15 mouse cellular contexts compared by ENCODE assay signal in the genomic region with DNA sequence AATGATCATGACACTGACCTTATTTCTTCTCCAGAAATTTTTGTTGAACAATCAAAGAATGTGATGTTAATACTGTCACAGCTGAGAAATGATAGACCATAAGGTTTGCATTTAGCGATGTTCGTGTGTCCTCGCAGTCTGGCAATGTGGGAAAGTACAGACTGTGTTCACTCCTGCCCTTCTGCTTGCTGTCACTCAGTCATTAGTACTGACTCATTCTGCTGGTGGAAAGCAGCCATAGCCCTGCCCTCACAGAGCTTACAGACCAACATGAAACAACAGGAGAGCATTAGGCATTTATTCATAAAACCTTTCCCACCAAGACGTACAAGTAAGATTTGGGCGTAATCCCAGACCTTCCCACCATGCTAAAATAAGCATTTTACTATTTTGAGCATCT. TPM values are rescaled to one million over a fixed set of nuclear protein-coding genes. Genes with fewer than 3 reads are reported as not detected.
DNase-seq lines count a peak whose midpoint lies in the region; ATAC-seq lines count a peak whose summit lies in the region.
"Had no signal": no experiment of that assay in that cellular context is flagged by ENCODE, and none has a peak within 500 bp of the region (broad histone marks: within the 10 kb centered on the region; RNA-seq: fewer than 3 reads in every experiment).

No protein-coding gene starts in this region.

- 82% methylated on average over 5 of the region's 5 CpGs for WGBS in forebrain, embryonic 14.5 days
- 92% methylated on average over 5 of the region's 5 CpGs for WGBS in forebrain, embryonic 11.5 days

- DNase-seq in forebrain, embryonic 14.5 days (ENCODE audit: low spot score) = peak; percentile 16
- DNase-seq in forebrain, embryonic 11.5 days (ENCODE audit: low spot score) = no peak
- peak; percentile 21 to 50 for DNase-seq in left cerebral cortex, postnatal 25 days (ENCODE audit: low spot score in 2 of 2)
- no peak for DNase-seq in left cerebral cortex, adult 9 months (ENCODE audit: low spot score in 2 of 2)
- DNase-seq in brain, adult 2 months (ENCODE audit: low read depth, low spot score) = peak; percentile 76
- peak; percentile 12 to 31 for DNase-seq in layer of hippocampus, postnatal 14 days (ENCODE audit: low spot score in 2 of 2)
- DNase-seq in thymus, postnatal 14 days = no peak
- DNase-seq: heart, postnatal 14 days; lung, embryonic 14.5 days had no signal

- H3K9ac ChIP-seq in forebrain, embryonic 14.5 days (ENCODE audit: low read length) = no peak overlapping the region
- no peak overlapping the region for H3K9ac ChIP-seq in forebrain, embryonic 11.5 days (ENCODE audit: low read length)
- H3K9ac ChIP-seq: limb, embryonic 15.5 days; lung, embryonic 14.5 days; neural tube, embryonic 12.5 days had no signal

- H3K9me3 ChIP-seq in forebrain, embryonic 14.5 days (replicated peaks; ENCODE audit: control insufficient read depth, low read length) = no peaks in the 10 kb centered on the region
- H3K9me3 ChIP-seq in forebrain, embryonic 11.5 days (ENCODE audit: control insufficient read depth, low read length) = no peaks in the 10 kb centered on the region
- H3K9me3 ChIP-seq: limb, embryonic 15.5 days; neural tube, embryonic 12.5 days had no signal

- no peaks in the 10 kb centered on the region for H3K36me3 ChIP-seq in forebrain, embryonic 14.5 days (ENCODE audit: control insufficient read depth, insufficient read depth, low read length)
- no peaks in the 10 kb centered on the region for H3K36me3 ChIP-seq in forebrain, embryonic 11.5 days (ENCODE audit: control insufficient read depth, insufficient read depth, low read length)
- H3K36me3 ChIP-seq: limb, embryonic 15.5 days; neural tube, embryonic 12.5 days had no signal

- ATAC-seq in forebrain, embryonic 14.5 days = peak; percentile 72; the same call in 1 of the 2 replicates
- no peak for ATAC-seq in forebrain, embryonic 11.5 days (replicated peaks; ENCODE audit: low FRiP score)
- ATAC-seq in erythroblast, adult 5-6 weeks (replicated peaks; ENCODE audit: low FRiP score, poor library complexity, severe bottlenecking) = no peak
- ATAC-seq: activated CD4-positive, CD25-positive, alpha-beta regulatory T cell, adult 4 months; hindbrain, postnatal 0 days; midbrain, embryonic 16.5 days had no signal

- no peak overlapping the region for H3K4me3 ChIP-seq in forebrain, embryonic 14.5 days (ENCODE audit: low read depth, low read length)
- no peak overlapping the region for H3K4me3 ChIP-seq in forebrain, embryonic 11.5 days (ENCODE audit: low read depth, low read length)
- H3K4me3 ChIP-seq: limb, embryonic 15.5 days; neural tube, embryonic 12.5 days had no signal

- no peaks in the 10 kb centered on the region for H3K4me1 ChIP-seq in forebrain, embryonic 14.5 days (ENCODE audit: control insufficient read depth, insufficient read depth, low read length)
- no peaks in the 10 kb centered on the region for H3K4me1 ChIP-seq in forebrain, embryonic 11.5 days (replicated peaks; ENCODE audit: control insufficient read depth, insufficient read depth, low read length)
- H3K4me1 ChIP-seq: neural tube, embryonic 12.5 days had no signal

- H3K27ac ChIP-seq in forebrain, embryonic 14.5 days (ENCODE audit: low read depth, low read length) = no peak overlapping the region
- H3K27ac ChIP-seq in forebrain, embryonic 11.5 days (ENCODE audit: low read depth, low read length) = no peak overlapping the region
- H3K27ac ChIP-seq: hindbrain, postnatal 0 days; limb, embryonic 15.5 days; neural tube, embryonic 12.5 days had no signal

- intact Hi-C loops in left cerebral cortex, postnatal 25 days (cut with DNase I) = no loop called here

- no peak overlapping the region for H3K4me2 ChIP-seq in forebrain, embryonic 14.5 days (ENCODE audit: low read length)
- H3K4me2 ChIP-seq in forebrain, embryonic 11.5 days (ENCODE audit: low read depth, low read length, severe bottlenecking) = no peak overlapping the region
- H3K4me2 ChIP-seq: limb, embryonic 15.5 days; lung, embryonic 14.5 days; neural tube, embryonic 12.5 days had no signal

- H3K27me3 ChIP-seq in forebrain, embryonic 14.5 days (replicated peaks; ENCODE audit: control insufficient read depth, insufficient read depth, low read length) = no peaks in the 10 kb centered on the region
- H3K27me3 ChIP-seq in forebrain, embryonic 11.5 days (ENCODE audit: control insufficient read depth, insufficient read depth, low read length) = no peaks in the 10 kb centered on the region
- H3K27me3 ChIP-seq: limb, embryonic 15.5 days; neural tube, embryonic 12.5 days had no signal

RNA-seq across cellular contexts. Expression of a gene that starts 47.8 kb away (rescaled TPM):
- polyA plus RNA-seq in forebrain, embryonic 14.5 days (2014; fragmentation: Nextera tagmentation; extraction: Ambion mirVana) = 0.79 and 0.90 TPM in 2 replicates
- polyA plus RNA-seq in forebrain, embryonic 11.5 days (2014; fragmentation: Nextera tagmentation; extraction: Ambion mirVana) = 3.3 and 3.5 TPM in 2 replicates
- 10 to 100 TPM; 54.1 to 55.9 TPM for total RNA-seq in left cerebral cortex, postnatal 25 days (2021)
- total RNA-seq in layer of hippocampus, postnatal 14 days (2021) = 10 to 100 TPM; 32.6 to 32.8 TPM
- 59.4 and 99.9 TPM in 2 replicates for total RNA-seq in erythroblast, adult 5-6 weeks (2015; ENCODE audit: low replicate concordance)
- 60.4 and 93.9 TPM in 2 replicates for total RNA-seq in erythroblast, adult 5-6 weeks (2017; ENCODE audit: low replicate concordance)

Comparison
In these comparisons a context has a peak if more than half of its experiments do, and no peak if none do; other contexts are left out.
1. DNase-seq: peak in forebrain, embryonic 14.5 days (single experiment), left cerebral cortex, postnatal 25 days (2 of 2), brain, adult 2 months (single experiment) and layer of hippocampus, postnatal 14 days (2 of 2); none in forebrain, embryonic 11.5 days (single experiment), left cerebral cortex, adult 9 months (0 of 2) and thymus, postnatal 14 days (single experiment).